Mouse (Mus musculus) E14TG2a.4 (cell line): ENCODE measurements around the gene Car14.

Experiments used
- H3K27me3 ChIP-seq: 2 replicates; pipeline ENCODE4 v1.6.1; 2014; ENCODE audit warnings: low read length, control low read depth; ENCODE audit not compliant: insufficient read depth
- H3K36me3 ChIP-seq: 2 replicates; pipeline ENCODE4 v1.6.1; 2014; ENCODE audit warnings: low read length, control low read depth; ENCODE audit not compliant: insufficient read depth
- H3K4me1 ChIP-seq: replicated peaks from 2 replicates; pipeline ENCODE4 v1.6.1; 2014; ENCODE audit warnings: low read depth, low read length, control low read depth
- H3K4me3 ChIP-seq: replicated peaks from 2 replicates; pipeline ENCODE4 v1.5.1; 2014; ENCODE audit warnings: mild to moderate bottlenecking, low read length
- H3K9me3 ChIP-seq: 2 replicates; pipeline ENCODE4 v1.6.1; 2014; ENCODE audit warnings: low read length, control low read depth
- CTCF ChIP-seq: conservative IDR thresholded peaks from 2 replicates; pipeline ENCODE4 v1.5.1; 2014; ENCODE audit warnings: low read length
- NANOG ChIP-seq: IDR thresholded peaks from 2 replicates; pipeline ENCODE4 v1.6.1; 2014; ENCODE audit warnings: borderline replicate concordance, low read length, mixed read lengths
- POU5F1 ChIP-seq: IDR thresholded peaks from 2 replicates; pipeline ENCODE4 v1.6.1; 2014; ENCODE audit warnings: low read length, borderline replicate concordance

Gene Car14

DNA sequence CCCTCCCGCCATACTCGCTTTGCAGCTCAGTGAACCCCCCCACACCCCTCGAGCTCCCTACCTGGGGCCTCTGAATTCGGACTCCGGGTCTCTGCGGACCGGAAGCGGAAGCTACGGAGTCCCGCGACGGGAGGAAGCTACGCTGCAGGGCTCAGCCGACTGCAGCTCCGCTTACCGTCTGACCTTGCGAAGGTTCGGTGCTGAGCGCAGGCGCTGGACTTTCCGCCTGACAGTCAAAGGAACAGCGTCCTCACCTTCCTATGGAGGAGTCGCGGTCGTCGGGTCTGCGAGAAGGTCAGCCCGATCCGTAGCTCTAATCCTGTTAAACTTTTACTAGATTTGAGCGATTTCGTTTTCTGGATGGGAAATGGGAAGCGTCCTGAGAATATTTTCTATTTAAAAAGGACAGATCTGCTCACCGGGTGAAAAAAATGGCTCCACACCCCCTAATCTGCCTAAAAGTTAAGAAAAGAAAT, 33.1 kb downstream of the Car14 start, which contains the start of gene Mrps21:
Mrps21 (minus strand) TSS at position 128 of the 476 bp plus-strand sequence.
- Histone ChIP-seq H3K27me3 (no peaks in the 10 kb centered on the region), H3K4me1 (peaks cover 28% of the 10 kb centered on the region), H3K9me3 (no peaks in the 10 kb centered on the region), H3K4me3 (peak within 1 kb of the TSS; percentile 86), H3K36me3 (peaks cover 36% of the 10 kb centered on the region)
- TF ChIP-seq POU5F1 (no peak), CTCF (no peak)

DNA sequence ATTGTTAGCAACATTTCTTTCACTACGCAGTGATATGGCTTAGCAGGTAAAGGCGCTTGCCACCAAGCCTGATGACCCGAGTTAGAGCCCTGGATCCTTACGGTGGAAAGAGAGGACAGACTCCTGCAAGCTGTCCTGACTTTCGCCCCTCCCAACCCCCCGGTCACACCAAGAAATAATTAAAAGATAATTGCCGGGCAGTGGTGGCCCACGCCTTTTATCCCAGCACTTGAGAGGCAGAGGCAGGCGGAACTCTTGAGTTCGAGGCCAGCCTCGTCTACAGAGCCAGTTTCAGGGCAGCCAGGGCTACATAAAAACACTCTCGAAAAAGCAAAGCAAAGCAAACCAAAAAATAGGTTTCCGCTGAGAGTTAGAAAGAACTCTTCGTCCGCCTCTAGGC, 33.5 kb downstream of the Car14 start:
- H3K27me3 ChIP-seq: no peaks in the 10 kb centered on the region
- H3K4me1 ChIP-seq: peaks cover 32% of the 10 kb centered on the region
- H3K4me3 ChIP-seq: peak overlapping the region; percentile 86
- H3K36me3 ChIP-seq: peaks cover 36% of the 10 kb centered on the region
- no peaks in the 10 kb centered on the region for H3K9me3 ChIP-seq
- TF ChIP-seq NANOG: no peak
- TF ChIP-seq CTCF: no peak
- TF ChIP-seq POU5F1: no peak

DNA sequence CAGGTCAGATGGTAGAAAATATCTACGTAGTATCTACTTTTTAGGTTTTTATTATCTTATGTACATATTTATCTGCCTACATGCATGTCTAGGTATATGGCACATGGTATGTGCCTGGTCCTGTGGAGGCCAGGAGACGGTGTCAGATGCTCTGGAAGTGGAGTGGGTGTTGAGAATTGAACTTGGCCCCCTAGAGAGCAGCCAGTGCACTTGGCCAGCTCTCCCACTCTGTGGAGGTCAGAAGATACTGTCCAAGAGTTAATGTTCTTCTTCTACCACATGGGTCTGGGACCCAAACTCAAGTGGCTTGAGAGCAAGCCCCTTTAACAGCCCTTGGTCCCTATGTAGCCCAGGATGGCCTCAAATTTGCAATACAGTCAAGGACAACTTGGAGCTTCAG, 37.1 kb downstream of the Car14 start:
- H3K9me3 ChIP-seq: no peaks in the 10 kb centered on the region
- peaks cover 64% of the 10 kb centered on the region for H3K4me1 ChIP-seq
- no peak for TF ChIP-seq POU5F1
- no peak overlapping the region for H3K4me3 ChIP-seq
- H3K36me3 ChIP-seq: peaks cover 44% of the 10 kb centered on the region
- no peaks in the 10 kb centered on the region for H3K27me3 ChIP-seq

DNA sequence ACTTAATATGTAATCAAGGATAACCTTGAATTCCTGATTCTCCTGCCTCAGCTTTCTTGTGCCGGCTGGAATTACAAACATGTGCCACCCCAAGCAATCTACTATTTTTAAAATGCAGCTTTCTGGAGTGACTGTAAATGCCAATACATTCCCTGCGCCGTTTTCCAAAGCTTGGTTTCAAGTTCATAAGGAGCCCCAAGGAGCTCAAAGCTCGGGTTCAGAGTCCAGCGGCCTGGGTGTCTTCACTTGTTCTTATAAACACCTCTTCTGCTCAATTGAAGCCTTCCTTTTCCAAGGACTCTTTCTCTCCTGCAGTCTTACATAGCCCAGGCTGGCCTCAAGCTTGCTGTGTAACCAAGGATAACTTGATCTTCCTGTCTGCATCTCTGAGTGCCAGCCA, 38.4 kb downstream of the Car14 start:
- Histone ChIP-seq H3K4me1 (peaks cover 64% of the 10 kb centered on the region), H3K27me3 (no peaks in the 10 kb centered on the region), H3K36me3 (peaks cover 44% of the 10 kb centered on the region), H3K4me3 (no peak overlapping the region), H3K9me3 (no peaks in the 10 kb centered on the region)
- TF ChIP-seq POU5F1: no peak
- TF ChIP-seq CTCF: no peak
- no peak for TF ChIP-seq NANOG

DNA sequence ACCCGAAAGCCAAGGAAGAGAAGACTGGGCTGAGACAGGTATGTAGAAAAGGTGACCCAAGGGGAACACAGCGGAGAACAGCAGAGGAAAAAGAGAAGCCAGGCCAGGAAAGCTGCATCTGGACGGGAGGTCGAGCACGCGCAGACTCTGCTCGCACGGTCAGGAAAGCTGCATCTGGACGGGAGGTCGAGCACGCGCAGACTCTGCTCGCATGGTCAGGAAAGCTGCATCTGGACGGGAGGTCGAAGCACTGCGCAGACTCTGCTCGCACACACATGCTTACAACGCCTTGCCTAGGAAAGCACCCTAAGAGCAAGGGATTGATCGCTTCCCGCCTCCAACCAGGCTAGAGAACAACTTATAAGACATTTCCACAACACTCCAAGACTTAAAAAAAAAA, 38.9 kb downstream of the Car14 start:
- TF ChIP-seq POU5F1 (no peak), NANOG (no peak), CTCF (no peak)
- H3K4me1 ChIP-seq: peaks cover 65% of the 10 kb centered on the region
- peak overlapping the region; percentile 60 for H3K4me3 ChIP-seq
- H3K27me3 ChIP-seq: no peaks in the 10 kb centered on the region
- H3K36me3 ChIP-seq: peaks cover 44% of the 10 kb centered on the region
- no peaks in the 10 kb centered on the region for H3K9me3 ChIP-seq

DNA sequence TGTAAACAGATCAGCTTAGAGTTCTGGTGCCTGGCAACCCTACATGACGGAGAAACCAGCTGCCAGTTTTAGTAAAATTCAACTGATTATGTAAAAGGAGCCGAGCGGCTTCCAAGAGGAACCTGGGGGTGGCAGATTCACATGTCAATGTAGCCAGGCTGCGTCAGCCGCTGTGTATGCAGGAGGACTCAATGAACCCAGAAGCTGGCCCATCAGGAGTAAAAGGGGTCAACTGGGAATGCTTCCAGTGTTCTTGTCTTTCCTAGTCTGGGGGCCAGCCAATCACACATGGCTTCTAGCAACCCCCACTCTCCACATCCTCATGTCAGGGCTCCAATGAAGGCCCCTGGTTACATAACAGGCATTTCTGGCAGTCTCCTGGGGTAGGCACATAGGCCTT, 39.4 kb downstream of the Car14 start:
- no peaks in the 10 kb centered on the region for H3K27me3 ChIP-seq
- H3K4me1 ChIP-seq: peaks cover 65% of the 10 kb centered on the region
- H3K9me3 ChIP-seq: no peaks in the 10 kb centered on the region
- TF ChIP-seq POU5F1 (no peak), NANOG (no peak), CTCF (no peak)
- peaks cover 40% of the 10 kb centered on the region for H3K36me3 ChIP-seq
- H3K4me3 ChIP-seq: peak overlapping the region; percentile 60

DNA sequence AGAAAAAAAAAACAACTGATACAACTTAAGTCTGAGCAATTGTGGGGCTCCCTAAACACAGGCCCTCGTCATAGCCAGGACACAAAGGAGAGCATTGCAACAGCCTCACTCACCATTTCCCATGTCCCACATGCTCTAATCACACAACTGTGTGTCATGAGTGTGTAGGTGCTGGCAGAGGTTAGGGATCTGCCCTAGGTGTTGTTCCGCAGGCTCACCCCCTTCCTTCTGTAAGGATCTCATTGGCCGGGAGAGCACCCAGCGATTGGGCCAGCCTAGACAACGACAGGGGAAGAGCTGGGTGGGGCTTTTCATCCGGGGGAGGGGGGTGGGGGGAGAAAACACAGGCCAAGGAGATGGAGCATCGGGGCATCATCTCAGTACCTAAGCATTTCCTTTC, 40.9 kb downstream of the Car14 start:
- no peak for TF ChIP-seq POU5F1
- peaks cover 65% of the 10 kb centered on the region for H3K4me1 ChIP-seq

DNA sequence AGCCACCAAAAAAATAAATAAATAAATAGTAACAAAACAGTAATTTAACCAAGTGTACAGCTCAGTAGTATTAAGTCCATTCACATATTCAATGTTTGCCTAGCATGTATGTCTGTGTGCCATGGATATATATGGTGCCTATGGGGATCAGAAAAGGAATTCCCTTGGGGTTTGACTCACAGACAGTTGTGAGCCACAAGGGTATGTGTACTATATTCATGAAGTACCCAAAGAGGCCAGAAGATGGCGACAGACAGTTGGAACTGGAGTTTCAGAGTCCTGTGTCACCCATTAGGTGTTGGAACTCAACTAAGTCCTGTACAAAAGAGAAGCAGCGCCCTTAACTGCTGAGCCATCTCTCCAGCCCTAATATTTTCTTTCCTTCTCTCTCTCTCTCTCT, 42.7 kb downstream of the Car14 start:
- no peak for TF ChIP-seq NANOG
- TF ChIP-seq CTCF: peak; percentile 62

More for the DNA sequence above, 40.9 kb downstream of the Car14 start:
- no peaks in the 10 kb centered on the region for H3K27me3 ChIP-seq
- H3K36me3 ChIP-seq: peaks cover 25% of the 10 kb centered on the region
- 0 out of 2 replicates have a peak overlapping the region, but pooled peaks have one; percentile 1 for H3K4me3 ChIP-seq
- no peaks in the 10 kb centered on the region for H3K9me3 ChIP-seq

DNA sequence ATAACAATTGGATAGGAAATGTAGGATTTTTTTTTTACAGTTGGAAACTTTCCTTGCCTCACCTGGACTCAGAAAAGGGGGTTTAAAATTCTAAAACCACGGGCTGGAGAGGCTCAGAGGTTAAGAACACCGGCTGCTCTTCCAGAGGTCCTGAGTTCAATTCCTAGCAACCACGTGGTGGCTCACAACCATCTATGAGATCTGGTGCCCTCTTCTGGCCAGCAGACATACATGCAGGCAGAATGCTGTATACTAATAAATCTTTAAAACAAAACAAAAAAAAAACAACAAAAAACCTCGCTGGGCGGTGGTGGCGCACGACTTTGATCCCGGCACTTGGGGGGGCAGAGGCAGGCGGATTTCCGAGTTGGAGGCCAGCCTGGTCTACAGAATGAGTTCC, 43.3 kb downstream of the Car14 start:
- peaks cover 62% of the 10 kb centered on the region for H3K4me1 ChIP-seq
- TF ChIP-seq POU5F1: no peak
- no peak for TF ChIP-seq NANOG
- peak; percentile 44 for TF ChIP-seq CTCF
- H3K4me3 ChIP-seq: no peak overlapping the region

More for the DNA sequence above, 42.7 kb downstream of the Car14 start:
- Histone ChIP-seq H3K36me3 (peaks cover 8% of the 10 kb centered on the region; the same call in 1 of the 2 replicates), H3K4me3 (no peak overlapping the region), H3K4me1 (peaks cover 62% of the 10 kb centered on the region), H3K27me3 (no peaks in the 10 kb centered on the region), H3K9me3 (no peaks in the 10 kb centered on the region)

More for the DNA sequence above, 43.3 kb downstream of the Car14 start:
- H3K36me3 ChIP-seq: peaks cover 8% of the 10 kb centered on the region; the same call in 1 of the 2 replicates
- no peaks in the 10 kb centered on the region for H3K9me3 ChIP-seq
- no peaks in the 10 kb centered on the region for H3K27me3 ChIP-seq
